Mouse (Mus musculus) left cerebral cortex, adult 9 months (tissue): ENCODE data around the gene Stox2.
A peak's percentile ranks its signal among the peaks of the same experiment; 100 is the strongest.

Experiments
- DNase-seq, 2 experiments: peaks; one replicate each; pipeline ENCODE4 v3.0.0; 2022; ENCODE audit warnings: low spot score in 2 of 2

Gene Stox2

GRCm38 (mm10) chr8:47354523-47355168, 91.5 kb downstream of the Stox2 start:
- DNase-seq: peak in 1 of 2 experiments; percentile 30

DNA sequence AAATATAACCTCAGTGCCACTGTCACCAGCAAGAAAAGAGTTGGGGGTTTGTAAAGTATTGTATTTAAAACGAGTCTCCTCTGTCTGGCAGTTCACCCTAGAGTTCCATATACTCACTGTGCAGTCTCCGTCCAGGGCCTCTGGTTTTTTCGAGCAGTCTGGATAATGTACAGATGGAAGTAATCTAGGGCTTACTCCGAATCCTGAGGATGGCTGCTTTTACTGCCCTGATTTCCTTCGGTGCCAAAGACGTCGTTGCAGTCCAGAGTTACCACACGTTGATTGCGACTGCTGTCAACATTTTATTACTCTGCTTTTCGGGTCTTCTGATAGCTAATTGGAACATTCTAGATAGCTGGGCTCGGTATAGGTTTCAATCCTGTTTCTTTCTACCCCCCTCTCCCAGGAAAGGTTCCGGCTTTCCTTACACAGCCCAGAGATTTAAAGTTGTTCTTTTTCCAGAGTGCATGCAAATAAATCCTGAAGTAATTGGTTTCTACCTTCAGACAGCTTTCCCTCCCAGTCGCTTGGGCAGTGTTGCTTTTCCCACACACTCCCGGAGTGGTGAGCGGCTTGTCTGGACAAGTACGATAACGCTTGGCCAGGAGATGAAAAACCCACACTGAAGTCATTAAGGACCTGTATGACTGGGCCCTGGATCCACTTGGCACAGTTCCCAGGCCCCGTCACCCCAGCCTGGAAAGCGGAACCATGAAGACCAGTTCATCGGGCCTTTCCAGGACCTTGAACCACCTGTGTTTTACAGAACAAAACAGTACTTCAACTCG, 94.1 kb downstream of the Stox2 start:
- no peak for DNase-seq

- no peak for DNase-seq
Measured at GRCm38 (mm10) chr8:47349082-47349481, 97.1 kb downstream of the Stox2 start.

GRCm38 (mm10) chr8:47347809-47348208, 98.4 kb downstream of the Stox2 start:
- DNase-seq: no peak

GRCm38 (mm10) chr8:47345772-47346103, 100.4 kb downstream of the Stox2 start:
- DNase-seq: peak; percentile 56 to 91

DNA sequence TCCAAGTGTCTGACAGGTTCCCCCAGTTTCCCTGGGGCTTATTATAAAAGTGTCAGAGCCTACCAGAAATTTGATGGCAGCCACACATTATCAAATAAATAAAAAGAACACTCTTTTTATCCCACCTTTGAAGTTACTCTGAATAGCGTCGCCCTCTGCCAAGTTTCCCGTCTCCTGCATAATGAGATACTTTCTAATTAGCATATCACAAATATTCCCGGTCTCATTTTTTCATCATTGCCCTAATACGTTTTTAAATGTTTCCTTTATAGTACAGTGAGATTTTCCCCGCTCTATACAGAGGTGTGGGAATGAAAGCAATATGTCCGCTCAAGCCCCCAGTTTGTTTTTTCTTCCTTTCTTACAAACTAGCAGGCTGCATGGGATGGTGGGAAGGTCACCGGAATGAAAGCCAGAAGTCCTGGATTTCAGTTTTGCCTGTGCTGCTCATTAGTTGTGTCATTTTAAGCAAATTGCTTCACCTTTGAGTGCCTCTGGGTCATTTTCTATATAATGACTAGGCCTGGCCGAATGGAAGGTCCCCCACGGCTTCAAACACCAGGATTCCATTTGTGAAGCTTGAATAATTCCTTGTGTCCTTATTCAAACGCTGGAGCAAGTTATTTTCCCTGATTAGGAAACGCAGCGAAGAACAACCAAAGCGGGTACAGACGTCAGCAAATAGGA, 100.9 kb downstream of the Stox2 start:
- no peak for DNase-seq

DNA sequence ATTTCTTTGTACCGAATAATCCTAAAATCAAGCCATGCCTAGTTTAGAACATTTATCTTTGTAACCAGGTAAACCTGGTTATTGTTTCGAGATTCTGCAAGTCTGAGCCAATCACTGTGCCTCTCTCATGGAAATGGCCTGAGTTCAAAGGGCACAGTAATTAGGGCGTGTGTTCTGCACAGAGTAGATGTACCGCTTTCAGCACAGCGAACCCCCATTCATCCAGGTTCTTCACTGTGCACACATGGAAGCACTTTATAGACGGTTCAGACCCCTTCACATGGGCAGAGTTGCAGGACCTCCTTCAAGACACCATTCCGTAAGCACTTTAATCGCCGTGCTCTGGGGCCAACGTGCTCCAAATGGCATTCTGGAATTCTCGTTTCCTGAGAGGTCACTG, 104.7 kb downstream of the Stox2 start:
- DNase-seq: no peak

GRCm38 (mm10) chr8:47338691-47339323, 107.4 kb downstream of the Stox2 start:
- no peak for DNase-seq

- DNase-seq: no peak
Measured at GRCm38 (mm10) chr8:47336433-47336832, 109.7 kb downstream of the Stox2 start.

DNA sequence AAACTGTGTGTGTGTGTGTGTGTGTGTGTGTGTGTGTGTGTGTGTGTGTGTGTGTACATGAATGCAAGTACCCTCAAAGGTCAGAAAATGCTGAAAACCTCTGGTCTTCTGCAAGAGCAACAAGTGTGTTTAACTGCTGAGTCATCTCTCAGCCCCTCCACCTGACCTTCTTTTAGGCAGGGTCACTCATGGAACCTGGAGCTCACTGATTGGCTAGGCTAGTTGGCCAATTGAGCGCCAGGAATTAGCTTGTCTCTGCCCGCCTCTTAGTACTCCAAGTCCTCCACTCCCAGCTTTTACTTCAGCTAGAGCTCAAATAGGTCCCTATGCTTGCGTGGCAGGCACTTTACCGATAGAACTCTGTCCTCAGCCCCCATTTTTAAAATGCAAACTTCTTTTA, 110.2 kb downstream of the Stox2 start:
- DNase-seq: no peak

GRCm38 (mm10) chr8:47334223-47334757, 111.9 kb downstream of the Stox2 start:
- peak; percentile 90 to 91 for DNase-seq

DNA sequence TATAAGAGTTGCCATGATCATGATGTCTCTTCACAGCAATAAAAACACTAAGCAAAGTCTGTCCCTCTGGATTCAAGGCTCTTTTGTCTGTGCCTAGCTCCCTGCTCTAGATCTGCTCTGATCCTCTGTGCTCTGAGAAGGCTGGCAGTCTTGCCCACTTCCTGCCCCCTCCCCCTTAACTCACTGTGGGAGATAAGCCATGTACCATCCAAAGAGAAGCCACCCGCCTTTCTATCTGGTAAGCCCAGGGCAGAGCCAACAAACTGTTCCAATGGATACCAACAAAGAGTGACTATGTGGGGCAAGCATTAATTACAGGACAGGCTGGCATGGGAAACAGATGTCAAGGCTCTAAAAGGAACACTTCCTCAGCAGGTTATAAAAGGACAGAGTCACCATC, 113.2 kb downstream of the Stox2 start:
- DNase-seq: no peak

GRCm38 (mm10) chr8:47330982-47331381, 115.2 kb downstream of the Stox2 start:
- no peak for DNase-seq

DNA sequence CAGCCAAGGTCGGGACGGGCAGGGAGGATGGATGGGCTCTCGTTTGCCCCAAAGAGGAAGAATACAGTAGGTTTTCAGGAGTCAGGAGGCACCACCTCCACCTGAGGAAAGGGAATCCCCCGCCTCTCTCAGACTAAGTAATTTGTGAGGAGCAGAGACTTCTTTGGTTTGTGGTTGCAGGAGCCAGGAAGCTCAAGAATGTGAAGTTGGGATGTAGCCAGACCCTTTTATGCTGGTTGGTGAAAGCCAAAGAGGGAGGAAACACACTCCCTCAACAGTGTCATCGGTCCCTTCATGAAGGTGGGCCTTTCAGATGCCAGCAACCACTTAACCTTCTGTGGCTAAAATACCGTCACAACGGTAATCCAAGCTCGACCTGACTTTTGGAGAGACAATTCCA, 119.8 kb downstream of the Stox2 start:
- DNase-seq: no peak

DNA sequence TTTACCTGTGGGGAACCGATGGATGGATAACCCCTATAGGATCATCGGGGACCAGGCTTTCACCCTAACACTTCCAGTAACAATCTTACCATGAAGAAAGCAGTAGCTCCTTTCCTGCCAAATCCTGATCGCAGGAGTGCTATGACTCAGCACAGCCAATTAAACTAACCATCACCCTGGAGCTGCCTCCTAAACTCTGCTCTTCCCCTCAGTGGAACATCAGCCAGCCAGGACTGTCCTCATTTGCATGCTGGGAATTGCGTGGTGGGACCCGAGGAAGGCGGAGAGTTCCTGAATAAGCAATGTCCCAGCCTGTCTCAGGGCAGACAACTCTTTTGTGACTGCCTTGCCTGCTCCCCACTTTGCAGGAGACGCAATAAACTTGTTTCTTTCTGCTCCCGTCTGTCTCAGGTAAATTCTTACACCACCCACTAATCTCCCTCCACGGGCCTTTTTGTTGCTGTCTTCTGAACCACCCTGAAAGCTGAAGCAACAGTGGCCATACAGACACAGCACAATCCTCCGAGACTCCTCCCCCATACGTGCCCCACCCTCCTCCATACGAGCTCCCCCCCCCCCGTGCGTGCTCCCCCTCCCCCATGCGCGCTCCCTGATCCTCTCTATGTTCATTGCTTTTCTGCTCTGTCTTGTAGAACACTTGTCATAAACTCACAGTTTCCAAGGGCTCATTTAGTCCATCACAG, 121.9 kb downstream of the Stox2 start:
- DNase-seq: peak in 1 of 2 experiments; percentile 16

GRCm38 (mm10) chr8:47321282-47321681, 124.9 kb downstream of the Stox2 start:
- DNase-seq: no peak

GRCm38 (mm10) chr8:47320707-47321106, 125.5 kb downstream of the Stox2 start:
- DNase-seq: no peak

- DNase-seq: no peak
Measured at GRCm38 (mm10) chr8:47318468-47318867, 127.7 kb downstream of the Stox2 start.

DNA sequence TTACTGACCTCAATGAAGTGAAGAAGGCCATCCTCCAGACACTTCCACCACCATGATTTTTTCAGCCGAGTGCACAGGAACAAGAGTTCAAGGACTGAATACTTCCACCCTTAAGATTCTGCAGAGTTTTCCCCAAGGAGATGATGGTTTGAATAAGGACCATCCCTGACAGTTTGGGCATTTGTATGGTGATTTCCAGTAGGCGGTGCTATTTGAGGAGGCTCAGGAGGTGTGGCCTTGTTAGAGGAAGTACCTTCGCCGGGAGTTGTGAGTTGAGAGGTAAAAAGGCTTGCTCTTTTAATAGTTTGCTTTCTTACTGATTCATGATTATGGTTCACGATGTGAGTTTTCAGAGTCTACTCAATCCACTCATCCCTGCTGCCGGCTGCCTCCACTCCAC, 138.0 kb downstream of the Stox2 start:
- no peak for DNase-seq

- no peak for DNase-seq
Measured at GRCm38 (mm10) chr8:47306372-47306771, 139.8 kb downstream of the Stox2 start.

GRCm38 (mm10) chr8:47305880-47306279, 140.3 kb downstream of the Stox2 start:
- DNase-seq: no peak

DNA sequence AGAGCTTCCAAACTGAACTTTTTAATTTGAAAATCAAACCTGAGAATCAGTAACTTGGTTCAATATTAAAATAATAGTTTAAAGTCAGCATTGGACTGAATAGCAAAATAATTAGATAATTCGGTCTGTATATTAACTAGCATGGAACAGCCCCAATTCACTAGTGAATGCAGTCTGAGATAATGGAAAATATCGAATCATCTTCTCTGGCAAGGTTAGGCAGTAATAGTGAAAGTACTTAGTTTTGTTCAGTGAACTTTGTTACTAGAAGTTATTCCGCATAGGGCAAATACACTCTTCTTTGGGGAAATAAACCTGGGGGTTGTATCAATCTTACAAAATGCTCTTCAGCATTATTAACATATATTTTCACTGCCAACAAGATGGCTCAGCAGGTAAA, 147.7 kb downstream of the Stox2 start:
- no peak for DNase-seq
